Mouse (Mus musculus) bone marrow, adult 2 months (tissue): ENCODE results near the gene Qpct.

Experiments
- CTCF ChIP-seq: fragments of 200-500 bp; IDR thresholded peaks from 2 replicates; pipeline ENCODE4 v1.5.1; 2011; ENCODE audit warnings: low read length, control low read depth; ENCODE audit not compliant: control insufficient read depth, insufficient read depth
- POLR2A ChIP-seq: fragments of 200-500 bp; IDR thresholded peaks from 2 replicates; pipeline ENCODE4 v1.6.1; 2011; ENCODE audit warnings: low read depth, mild to moderate bottlenecking, control low read depth, low read length, borderline replicate concordance; ENCODE audit not compliant: control insufficient read depth

DNA sequence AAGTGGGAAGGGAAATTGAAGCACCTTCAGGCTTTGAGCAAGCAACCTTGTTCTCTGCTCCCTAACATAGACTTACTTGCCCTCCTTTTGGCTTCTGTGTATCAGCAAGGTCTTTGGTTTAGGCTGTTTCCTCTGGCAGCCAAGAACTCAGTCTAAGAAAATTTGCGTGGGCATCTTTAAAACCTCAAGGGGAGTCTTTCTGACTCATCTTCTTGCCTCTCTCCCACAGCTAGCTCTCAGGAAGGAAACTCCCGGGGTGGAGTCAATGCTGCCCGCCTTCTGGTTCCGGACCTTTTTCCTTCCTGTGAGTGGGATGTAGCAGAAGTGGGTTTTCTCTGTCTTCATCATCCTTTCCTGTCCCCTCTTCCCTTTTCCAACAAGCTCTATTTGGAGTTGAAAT lies 48.2 kb downstream of the Qpct start:
- TF ChIP-seq CTCF (no peak), POLR2A (no peak)
